Mouse (Mus musculus): ENCODE measurements at regions not wholly inside any gene's neighbourhood (a gene's known extent, or its start where the extent isn't known, plus 50 kb on each side); places are given as distances from the start of the nearest gene placed in this dataset.
"Not testable (repeated sequence)": the region's sequence is repeated elsewhere in the genome, so short reads cannot be mapped to it uniquely, and the experiment has no call there.

- Histone ChIP-seq H3K27me3 (peaks cover 23% of the 10 kb centered on the region), H3K4me2 (no peak overlapping the region), H3K27ac (no peak overlapping the region), H3K4me1 (replicated peaks) (no peaks in the 10 kb centered on the region), H3K9ac (replicated peaks) (no peak overlapping the region), H3K9me3 (no peaks in the 10 kb centered on the region), H3K4me3 (replicated peaks) (no peak overlapping the region), H3K36me3 (no peaks in the 10 kb centered on the region)
- no peak for ATAC-seq (ENCODE audit: insufficient number of reproducible peaks, insufficient read depth, low FRiP score, low TSS enrichment, low read depth)
- WGBS: 60% methylated on average over 3 of the region's 3 CpGs
Observed at GRCm38 (mm10) chrX:166809165-166809564, 223.6 kb upstream of the Egfl6 start.

GRCm38 (mm10) chrX:166808207-166808606, 222.7 kb upstream of the Egfl6 start:
- no peak overlapping the region for H3K4me2 ChIP-seq
- no peak overlapping the region for H3K9ac ChIP-seq (replicated peaks)
- H3K27me3 ChIP-seq: peaks cover 26% of the 10 kb centered on the region
- no peak overlapping the region for H3K4me3 ChIP-seq (replicated peaks)
- H3K9me3 ChIP-seq: no peaks in the 10 kb centered on the region
- 91% methylated on average over 5 of the region's 5 CpGs for WGBS
- no peak overlapping the region for H3K27ac ChIP-seq
- no peaks in the 10 kb centered on the region for H3K4me1 ChIP-seq (replicated peaks)
- ATAC-seq (ENCODE audit: insufficient number of reproducible peaks, insufficient read depth, low FRiP score, low TSS enrichment, low read depth): no peak
- no peaks in the 10 kb centered on the region for H3K36me3 ChIP-seq

GRCm38 (mm10) chrX:166805957-166806356, 220.4 kb upstream of the Egfl6 start:
- H3K27ac ChIP-seq: no peak overlapping the region
- no peaks in the 10 kb centered on the region for H3K9me3 ChIP-seq
- no peak overlapping the region for H3K4me3 ChIP-seq (replicated peaks)
- ATAC-seq (ENCODE audit: insufficient number of reproducible peaks, insufficient read depth, low FRiP score, low TSS enrichment, low read depth): no peak
- no peaks in the 10 kb centered on the region for H3K4me1 ChIP-seq (replicated peaks)
- no peak overlapping the region for H3K9ac ChIP-seq (replicated peaks)
- no peak overlapping the region for H3K4me2 ChIP-seq
- WGBS: 77% methylated on average over 1 of the region's 1 CpGs
- no peaks in the 10 kb centered on the region for H3K36me3 ChIP-seq
- H3K27me3 ChIP-seq: peaks cover 34% of the 10 kb centered on the region

- 40% methylated on average over 4 of the region's 4 CpGs for WGBS
- Histone ChIP-seq H3K27ac (no peak overlapping the region), H3K9ac (replicated peaks) (no peak overlapping the region), H3K4me3 (replicated peaks) (no peak overlapping the region), H3K27me3 (peaks cover 31% of the 10 kb centered on the region), H3K4me1 (replicated peaks) (no peaks in the 10 kb centered on the region), H3K9me3 (no peaks in the 10 kb centered on the region), H3K36me3 (no peaks in the 10 kb centered on the region), H3K4me2 (no peak overlapping the region)
- ATAC-seq (ENCODE audit: insufficient number of reproducible peaks, insufficient read depth, low FRiP score, low TSS enrichment, low read depth): peak; percentile 90
Observed at GRCm38 (mm10) chrX:166805480-166805879, 220.0 kb upstream of the Egfl6 start.

GRCm38 (mm10) chrX:166803246-166803645, 217.7 kb upstream of the Egfl6 start:
- Histone ChIP-seq H3K9ac (replicated peaks) (no peak overlapping the region), H3K27ac (no peak overlapping the region), H3K27me3 (peaks cover 21% of the 10 kb centered on the region), H3K36me3 (no peaks in the 10 kb centered on the region), H3K4me1 (replicated peaks) (no peaks in the 10 kb centered on the region), H3K4me3 (replicated peaks) (no peak overlapping the region), H3K9me3 (no peaks in the 10 kb centered on the region), H3K4me2 (no peak overlapping the region)
- no peak for ATAC-seq (ENCODE audit: insufficient number of reproducible peaks, insufficient read depth, low FRiP score, low TSS enrichment, low read depth)
- WGBS: 60% methylated on average over 6 of the region's 6 CpGs

GRCm38 (mm10) chrX:166801017-166801416, 215.5 kb upstream of the Egfl6 start:
- Histone ChIP-seq H3K4me2 (no peak overlapping the region), H3K4me1 (replicated peaks) (no peaks in the 10 kb centered on the region), H3K27me3 (peaks cover 17% of the 10 kb centered on the region), H3K9ac (replicated peaks) (no peak overlapping the region), H3K27ac (no peak overlapping the region), H3K36me3 (no peaks in the 10 kb centered on the region), H3K9me3 (no peaks in the 10 kb centered on the region), H3K4me3 (replicated peaks) (no peak overlapping the region)
- WGBS: 81% methylated on average over 2 of the region's 2 CpGs
- no peak for ATAC-seq (ENCODE audit: insufficient number of reproducible peaks, insufficient read depth, low FRiP score, low TSS enrichment, low read depth)

- no peak for ATAC-seq (ENCODE audit: insufficient number of reproducible peaks, insufficient read depth, low FRiP score, low TSS enrichment, low read depth)
- Histone ChIP-seq H3K9ac (replicated peaks) (no peak overlapping the region), H3K27ac (no peak overlapping the region), H3K4me3 (replicated peaks) (no peak overlapping the region), H3K4me2 (no peak overlapping the region), H3K27me3 (peaks cover 29% of the 10 kb centered on the region), H3K4me1 (replicated peaks) (no peaks in the 10 kb centered on the region), H3K9me3 (no peaks in the 10 kb centered on the region), H3K36me3 (no peaks in the 10 kb centered on the region)
- 81% methylated on average over 2 of the region's 2 CpGs for WGBS
Observed at GRCm38 (mm10) chrX:166795651-166796050, 210.1 kb upstream of the Egfl6 start.

- Histone ChIP-seq H3K27ac (no peak overlapping the region), H3K9ac (replicated peaks) (no peak overlapping the region), H3K4me3 (replicated peaks) (no peak overlapping the region), H3K27me3 (peaks cover 26% of the 10 kb centered on the region), H3K4me2 (no peak overlapping the region), H3K9me3 (no peaks in the 10 kb centered on the region), H3K4me1 (replicated peaks) (no peaks in the 10 kb centered on the region), H3K36me3 (no peaks in the 10 kb centered on the region)
- no peak for ATAC-seq (ENCODE audit: insufficient number of reproducible peaks, insufficient read depth, low FRiP score, low TSS enrichment, low read depth)
- 64% methylated on average over 3 of the region's 3 CpGs for WGBS
Observed at GRCm38 (mm10) chrX:166789031-166789430, 203.5 kb upstream of the Egfl6 start.

GRCm38 (mm10) chrX:166787137-166787536, 201.6 kb upstream of the Egfl6 start:
- not testable (repeated sequence) for H3K9me3 ChIP-seq; ATAC-seq (ENCODE audit: insufficient number of reproducible peaks, insufficient read depth, low FRiP score, low TSS enrichment, low read depth); H3K4me3 ChIP-seq (replicated peaks); H3K36me3 ChIP-seq; H3K27ac ChIP-seq; H3K4me2 ChIP-seq; H3K9ac ChIP-seq (replicated peaks); H3K4me1 ChIP-seq (replicated peaks)
- peaks cover 26% of the 10 kb centered on the region for H3K27me3 ChIP-seq
- 92% methylated on average over 1 of the region's 1 CpGs for WGBS

GRCm38 (mm10) chrX:166785615-166786014, 200.1 kb upstream of the Egfl6 start:
- peaks cover 29% of the 10 kb centered on the region for H3K27me3 ChIP-seq
- H3K4me2 ChIP-seq: no peak overlapping the region
- no peaks in the 10 kb centered on the region for H3K36me3 ChIP-seq
- H3K4me1 ChIP-seq (replicated peaks): no peaks in the 10 kb centered on the region
- ATAC-seq (ENCODE audit: insufficient number of reproducible peaks, insufficient read depth, low FRiP score, low TSS enrichment, low read depth): no peak
- 74% methylated on average over 3 of the region's 3 CpGs for WGBS
- no peaks in the 10 kb centered on the region for H3K9me3 ChIP-seq
- H3K9ac ChIP-seq (replicated peaks): no peak overlapping the region
- H3K27ac ChIP-seq: no peak overlapping the region
- no peak overlapping the region for H3K4me3 ChIP-seq (replicated peaks)

- peaks cover 33% of the 10 kb centered on the region for H3K27me3 ChIP-seq
- H3K27ac ChIP-seq: no peak overlapping the region
- H3K4me3 ChIP-seq (replicated peaks): no peak overlapping the region
- ATAC-seq (ENCODE audit: insufficient number of reproducible peaks, insufficient read depth, low FRiP score, low TSS enrichment, low read depth): no peak
- no peak overlapping the region for H3K4me2 ChIP-seq
- no peaks in the 10 kb centered on the region for H3K36me3 ChIP-seq
- H3K9me3 ChIP-seq: no peaks in the 10 kb centered on the region
- no peak overlapping the region for H3K9ac ChIP-seq (replicated peaks)
- H3K4me1 ChIP-seq (replicated peaks): no peaks in the 10 kb centered on the region
- 71% methylated on average over 2 of the region's 2 CpGs for WGBS
Observed at GRCm38 (mm10) chrX:166783377-166783776, 197.9 kb upstream of the Egfl6 start.

- Histone ChIP-seq H3K9me3 (no peaks in the 10 kb centered on the region), H3K4me2 (no peak overlapping the region), H3K9ac (replicated peaks) (no peak overlapping the region), H3K4me3 (replicated peaks) (no peak overlapping the region), H3K36me3 (no peaks in the 10 kb centered on the region), H3K4me1 (replicated peaks) (no peaks in the 10 kb centered on the region), H3K27me3 (peaks cover 32% of the 10 kb centered on the region), H3K27ac (no peak overlapping the region)
- 80% methylated on average over 6 of the region's 6 CpGs for WGBS
- ATAC-seq (ENCODE audit: insufficient number of reproducible peaks, insufficient read depth, low FRiP score, low TSS enrichment, low read depth): no peak
Observed at GRCm38 (mm10) chrX:166779334-166780092, 194.0 kb upstream of the Egfl6 start.
